Mouse (Mus musculus) olfactory bulb, adult 2 months (tissue): Measurements from ENCODE around the gene E330009J07Rik. TPM values are rescaled to one million over a fixed set of nuclear protein-coding genes. Genes with fewer than 3 reads are reported as not detected.

Source experiments
- H3K27ac ChIP-seq: fragments of 200-500 bp; 2 replicates; pipeline ENCODE4 v1.5.1; 2012; ENCODE audit warnings: low read depth, low read length; ENCODE audit not compliant: insufficient read depth
- H3K4me1 ChIP-seq: fragments of 200-500 bp; 2 replicates; pipeline ENCODE4 v1.6.1; 2012; ENCODE audit warnings: low read length; ENCODE audit not compliant: control insufficient read depth, insufficient read depth
- H3K4me3 ChIP-seq: fragments of 200-500 bp; 2 replicates; pipeline ENCODE4 v1.5.1; 2012; ENCODE audit warnings: mild to moderate bottlenecking, low read depth, low read length, moderate library complexity; ENCODE audit not compliant: insufficient read depth
- CTCF ChIP-seq: fragments of 200-500 bp; IDR thresholded peaks from 2 replicates; pipeline ENCODE4 v1.5.1; 2012; ENCODE audit warnings: low read depth, mild to moderate bottlenecking, low read length, moderate library complexity; ENCODE audit not compliant: insufficient read depth
- POLR2A ChIP-seq: fragments of 200-500 bp; IDR thresholded peaks from 2 replicates; pipeline ENCODE4 v1.6.1; 2012; ENCODE audit warnings: mild to moderate bottlenecking, low read depth, low read length, moderate library complexity; ENCODE audit not compliant: insufficient read depth
- WGBS: fragments of 180-500 bp; shearing (Covaris S2); methylation state at CpG from one replicate; pipeline ENCODE4 v1.1.7; 2018; 5-methylcytosine and 5-hydroxymethylcytosine counted together
- polyA plus RNA-seq: library from polyadenylated mRNA; stranded (reverse); fragments of >200 nt; gene quantifications from 2 replicates; pipeline ENCODE4 v1.2.4, GENCODE M21; 2012; ENCODE audit warnings: low replicate concordance; ENCODE audit not compliant: missing spikeins, insufficient read depth, insufficient read length

E330009J07Rik gene
- polyA plus RNA-seq, 1 experiment: 44.9 TPM

- Histone ChIP-seq H3K4me3 (no peak overlapping the region), H3K27ac (no peak overlapping the region; the same call in 1 of the 2 replicates), H3K4me1 (0 out of 2 replicates have a peak, but pooled peaks cover 2% of the 10 kb centered on the region)
- 65% methylated on average over 4 of the region's 4 CpGs for WGBS
- TF ChIP-seq CTCF (no peak), POLR2A (no peak)
Observed at GRCm38 (mm10) chr6:40388660-40389059, 47.3 kb downstream of the E330009J07Rik start.

DNA sequence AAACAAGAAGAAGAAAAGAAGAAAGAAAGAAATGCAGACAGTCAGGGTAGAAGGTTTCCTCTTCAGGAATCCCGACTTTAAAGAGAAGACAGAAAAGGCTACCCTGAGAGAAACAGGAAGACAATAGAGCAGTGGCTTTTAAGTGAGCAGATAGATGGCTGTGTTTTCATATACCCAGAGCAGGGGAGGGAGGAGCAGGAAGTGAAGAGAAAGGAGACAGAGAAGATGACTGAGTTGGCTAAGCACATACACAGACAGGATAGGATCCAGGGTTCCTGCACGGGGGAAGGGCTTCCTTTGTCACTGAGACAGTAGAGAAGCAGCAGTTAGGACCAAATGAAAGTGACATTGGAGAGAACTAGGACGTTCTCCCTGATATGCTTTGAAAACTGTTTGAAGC is 50.3 kb downstream of the E330009J07Rik start:
- WGBS: 79% methylated on average over 3 of the region's 3 CpGs
- Histone ChIP-seq H3K4me3 (no peak overlapping the region), H3K4me1 (0 out of 2 replicates have a peak, but pooled peaks cover 2% of the 10 kb centered on the region), H3K27ac (no peak overlapping the region)
- TF ChIP-seq CTCF: no peak
- no peak for TF ChIP-seq POLR2A

DNA sequence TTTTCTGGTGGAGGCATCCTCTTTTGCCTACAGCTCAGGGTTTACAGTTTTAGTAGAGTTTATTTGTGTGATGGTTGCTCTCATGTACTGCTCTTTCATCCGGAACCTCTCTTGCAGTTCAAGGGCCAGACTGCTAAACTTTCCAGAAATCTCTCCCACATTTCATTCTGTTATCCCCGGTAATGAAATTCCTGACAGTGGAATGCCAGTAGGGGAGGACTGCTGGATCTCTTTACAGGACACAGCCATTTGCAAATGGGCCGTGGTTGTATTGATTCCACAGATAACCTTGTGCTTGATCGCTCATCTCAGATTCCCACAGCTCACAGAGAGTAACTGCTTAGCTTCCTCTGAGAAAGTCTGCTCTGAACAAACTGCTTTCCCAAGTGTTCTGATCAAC is 54.0 kb downstream of the E330009J07Rik start:
- TF ChIP-seq CTCF (no peak), POLR2A (no peak)
- no peaks in the 10 kb centered on the region for H3K4me1 ChIP-seq
- no peak overlapping the region for H3K27ac ChIP-seq
- 88% methylated on average over 4 of the region's 4 CpGs for WGBS
- no peak overlapping the region for H3K4me3 ChIP-seq

GRCm38 (mm10) chr6:40380181-40380580 is 55.8 kb downstream of the E330009J07Rik start:
- no peak for TF ChIP-seq CTCF
- no peak overlapping the region for H3K27ac ChIP-seq
- WGBS: 90% methylated on average over 3 of the region's 3 CpGs
- H3K4me3 ChIP-seq: no peak overlapping the region
- no peaks in the 10 kb centered on the region for H3K4me1 ChIP-seq

DNA sequence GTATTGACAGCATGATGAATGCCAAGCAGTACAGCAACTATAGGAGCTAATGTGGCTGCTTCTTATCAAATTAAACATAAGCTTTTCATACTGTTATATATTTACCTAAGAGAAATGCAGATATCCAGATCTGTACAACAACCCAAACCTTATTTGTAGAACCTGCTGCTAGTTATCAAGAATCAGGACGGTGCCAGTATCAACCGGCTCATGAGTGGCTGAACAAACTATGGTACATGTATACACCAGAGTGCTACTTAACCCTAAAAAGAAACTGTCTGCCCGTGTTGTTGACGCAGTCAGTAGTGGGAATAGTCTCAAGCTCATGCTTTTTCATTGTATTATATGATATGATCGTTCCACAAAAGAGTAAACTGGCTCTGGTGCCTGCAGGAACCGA is 64.9 kb downstream of the E330009J07Rik start:
- WGBS: 97% methylated on average over 6 of the region's 6 CpGs
- TF ChIP-seq CTCF: no peak
- TF ChIP-seq POLR2A: no peak
- Histone ChIP-seq H3K4me3 (no peak overlapping the region), H3K27ac (no peak overlapping the region), H3K4me1 (no peaks in the 10 kb centered on the region)

DNA sequence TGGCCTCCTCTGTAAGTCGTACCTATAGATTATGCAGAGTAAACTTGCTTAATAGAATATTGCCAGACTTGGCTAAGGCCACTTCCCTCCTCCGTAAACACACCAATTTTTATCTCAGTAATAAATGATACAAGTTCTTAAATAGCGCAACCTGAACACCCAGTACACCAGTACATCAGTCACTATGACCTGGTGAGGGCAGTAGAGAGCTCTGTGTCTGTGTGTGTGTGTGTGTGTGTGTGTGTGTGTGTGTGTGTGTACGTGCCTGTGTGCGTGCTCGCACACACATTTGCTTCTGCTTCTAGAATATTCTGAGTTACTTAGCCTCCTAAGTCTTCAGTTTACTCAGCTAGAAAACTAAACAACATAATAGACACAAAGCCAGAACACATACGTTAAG is 82.6 kb downstream of the E330009J07Rik start:
- Histone ChIP-seq H3K4me1 (no peaks in the 10 kb centered on the region), H3K4me3 (no peak overlapping the region), H3K27ac (no peak overlapping the region)
- TF ChIP-seq CTCF (no peak), POLR2A (no peak)
- 87% methylated on average over 7 of the region's 7 CpGs for WGBS

Other genes with a start within 250 kb of the E330009J07Rik start
- gene Agk, start 111.0 kb downstream of the E330009J07Rik start, polyA plus RNA-seq: 304 TPM in 1 of 2 replicates, not detected in the other
- not detected in 2 replicates for gene Wee2, start 3.0 kb upstream of the E330009J07Rik start, polyA plus RNA-seq
- not detected in 2 replicates for gene Ssbp1, start 35.2 kb upstream of the E330009J07Rik start, polyA plus RNA-seq
- not detected in 2 replicates for gene Tas2r137, start 55.1 kb upstream of the E330009J07Rik start, polyA plus RNA-seq
- gene Tas2r108, start 57.4 kb upstream of the E330009J07Rik start, polyA plus RNA-seq: not detected in 2 replicates
- gene Prss37, start 83.4 kb upstream of the E330009J07Rik start, polyA plus RNA-seq: not detected in 2 replicates
- gene Olfr461, start 118.9 kb upstream of the E330009J07Rik start, polyA plus RNA-seq: not detected in 2 replicates
- not detected in 2 replicates for gene Olfr460, start 133.4 kb upstream of the E330009J07Rik start, polyA plus RNA-seq
- gene Clec5a, start 149.7 kb upstream of the E330009J07Rik start, polyA plus RNA-seq: not detected in 2 replicates
- gene Tas2r138, start 177.2 kb upstream of the E330009J07Rik start, polyA plus RNA-seq: not detected in 2 replicates
- not detected in 2 replicates for gene Mgam, start 192.7 kb upstream of the E330009J07Rik start, polyA plus RNA-seq